Mouse (Mus musculus): ENCODE data around the gene Vax2. TPM values are rescaled to one million over a fixed set of nuclear protein-coding genes. Genes with fewer than 3 reads are reported as not detected.

Vax2 gene
- polyA plus RNA-seq, 1 experiment from 2014 or later, result not detected

- Histone ChIP-seq H3K27ac (ENCODE audit: low read length) (no peak overlapping the region), H3K9ac (replicated peaks; ENCODE audit: low read depth, low read length) (no peak overlapping the region), H3K4me3 (ENCODE audit: low read depth, low read length) (no peak overlapping the region), H3K27me3 (ENCODE audit: control insufficient read depth, insufficient read depth, low read length) (peaks cover 66% of the 10 kb centered on the region), H3K9me3 (ENCODE audit: control insufficient read depth, low read depth, low read length) (no peaks in the 10 kb centered on the region), H3K4me1 (ENCODE audit: control insufficient read depth, insufficient read depth, low read length) (no peaks in the 10 kb centered on the region), H3K36me3 (ENCODE audit: control insufficient read depth, insufficient read depth, low read length) (no peaks in the 10 kb centered on the region), H3K4me2 (replicated peaks; ENCODE audit: low read depth, low read length) (no peak overlapping the region)
- 9% methylated on average over 1 of the region's 1 CpGs for WGBS
- ATAC-seq (ENCODE audit: insufficient number of reproducible peaks, insufficient read depth, low FRiP score, low read depth), result no peak
These were observed 6.8 kb upstream of the Vax2 start for GRCm38 (mm10) chr6:83704294-83704693.

- H3K27me3 ChIP-seq (ENCODE audit: control insufficient read depth, insufficient read depth, low read length), result peaks cover 66% of the 10 kb centered on the region
- H3K9me3 ChIP-seq (ENCODE audit: control insufficient read depth, low read depth, low read length), result no peaks in the 10 kb centered on the region
- no peaks in the 10 kb centered on the region for H3K4me1 ChIP-seq (ENCODE audit: control insufficient read depth, insufficient read depth, low read length)
- no peak overlapping the region for H3K4me3 ChIP-seq (ENCODE audit: low read depth, low read length)
- no peak for ATAC-seq (ENCODE audit: insufficient number of reproducible peaks, insufficient read depth, low FRiP score, low read depth)
- 24% methylated on average over 5 of the region's 5 CpGs for WGBS
- H3K27ac ChIP-seq (ENCODE audit: low read length), result no peak overlapping the region
- H3K9ac ChIP-seq (replicated peaks; ENCODE audit: low read depth, low read length), result no peak overlapping the region
- H3K4me2 ChIP-seq (replicated peaks; ENCODE audit: low read depth, low read length), result no peak overlapping the region
- no peaks in the 10 kb centered on the region for H3K36me3 ChIP-seq (ENCODE audit: control insufficient read depth, insufficient read depth, low read length)
These were observed 6.4 kb upstream of the Vax2 start for GRCm38 (mm10) chr6:83704701-83705100.

GRCm38 (mm10) chr6:83707738-83708510 is 3.1 kb upstream of the Vax2 start:
- WGBS, result 8% methylated on average over 6 of the region's 6 CpGs
- no peaks in the 10 kb centered on the region for H3K36me3 ChIP-seq (ENCODE audit: control insufficient read depth, insufficient read depth, low read length)
- no peak overlapping the region for H3K4me3 ChIP-seq (ENCODE audit: low read depth, low read length)
- no peak for ATAC-seq (ENCODE audit: insufficient number of reproducible peaks, insufficient read depth, low FRiP score, low read depth)
- H3K9ac ChIP-seq (replicated peaks; ENCODE audit: low read depth, low read length), result no peak overlapping the region
- H3K9me3 ChIP-seq (ENCODE audit: control insufficient read depth, low read depth, low read length), result no peaks in the 10 kb centered on the region
- H3K27ac ChIP-seq (ENCODE audit: low read length), result no peak overlapping the region
- H3K4me2 ChIP-seq (replicated peaks; ENCODE audit: low read depth, low read length), result no peak overlapping the region
- H3K4me1 ChIP-seq (ENCODE audit: control insufficient read depth, insufficient read depth, low read length), result peaks cover 5% of the 10 kb centered on the region; the same call in 1 of the 2 replicates
- peaks cover 87% of the 10 kb centered on the region for H3K27me3 ChIP-seq (ENCODE audit: control insufficient read depth, insufficient read depth, low read length)

GRCm38 (mm10) chr6:83710361-83711066 is 550 bp upstream of the Vax2 start:
- 0% methylated on average over 32 of the region's 32 CpGs for WGBS
- ATAC-seq (ENCODE audit: insufficient number of reproducible peaks, insufficient read depth, low FRiP score, low read depth), result peak; percentile 74; the same call in 1 of the 2 replicates
- Histone ChIP-seq H3K9ac (replicated peaks; ENCODE audit: low read depth, low read length) (no peak overlapping the region), H3K36me3 (ENCODE audit: control insufficient read depth, insufficient read depth, low read length) (no peaks in the 10 kb centered on the region), H3K9me3 (ENCODE audit: control insufficient read depth, low read depth, low read length) (no peaks in the 10 kb centered on the region), H3K4me1 (ENCODE audit: control insufficient read depth, insufficient read depth, low read length) (peaks cover 5% of the 10 kb centered on the region; the same call in 1 of the 2 replicates), H3K27me3 (ENCODE audit: control insufficient read depth, insufficient read depth, low read length) (peaks cover 85% of the 10 kb centered on the region), H3K27ac (ENCODE audit: low read length) (no peak overlapping the region), H3K4me2 (replicated peaks; ENCODE audit: low read depth, low read length) (peak overlapping the region; percentile 72), H3K4me3 (ENCODE audit: low read depth, low read length) (peak overlapping the region; percentile 26)

GRCm38 (mm10) chr6:83711725-83712475 is 836 bp downstream of the Vax2 start:
- peaks cover 76% of the 10 kb centered on the region for H3K27me3 ChIP-seq (ENCODE audit: control insufficient read depth, insufficient read depth, low read length)
- H3K4me2 ChIP-seq (replicated peaks; ENCODE audit: low read depth, low read length), result peak overlapping the region; percentile 72; the same call in 1 of the 2 replicates
- H3K27ac ChIP-seq (ENCODE audit: low read length), result no peak overlapping the region
- no peaks in the 10 kb centered on the region for H3K9me3 ChIP-seq (ENCODE audit: control insufficient read depth, low read depth, low read length)
- peak overlapping the region; percentile 26 for H3K4me3 ChIP-seq (ENCODE audit: low read depth, low read length)
- no peak for ATAC-seq (ENCODE audit: insufficient number of reproducible peaks, insufficient read depth, low FRiP score, low read depth)
- WGBS, result under 1% methylated on average over 45 of the region's 45 CpGs
- H3K36me3 ChIP-seq (ENCODE audit: control insufficient read depth, insufficient read depth, low read length), result no peaks in the 10 kb centered on the region
- H3K4me1 ChIP-seq (ENCODE audit: control insufficient read depth, insufficient read depth, low read length), result peaks cover 5% of the 10 kb centered on the region; the same call in 1 of the 2 replicates
- H3K9ac ChIP-seq (replicated peaks; ENCODE audit: low read depth, low read length), result no peak overlapping the region

- H3K4me2 ChIP-seq (replicated peaks; ENCODE audit: low read depth, low read length), result no peak overlapping the region
- H3K4me3 ChIP-seq (ENCODE audit: low read depth, low read length), result no peak overlapping the region
- H3K27ac ChIP-seq (ENCODE audit: low read length), result no peak overlapping the region
- H3K9me3 ChIP-seq (ENCODE audit: control insufficient read depth, low read depth, low read length), result no peaks in the 10 kb centered on the region
- ATAC-seq (ENCODE audit: insufficient number of reproducible peaks, insufficient read depth, low FRiP score, low read depth), result no peak
- no peak overlapping the region for H3K9ac ChIP-seq (replicated peaks; ENCODE audit: low read depth, low read length)
- 3% methylated on average over 12 of the region's 12 CpGs for WGBS
- H3K27me3 ChIP-seq (ENCODE audit: control insufficient read depth, insufficient read depth, low read length), result peaks cover 74% of the 10 kb centered on the region
- H3K36me3 ChIP-seq (ENCODE audit: control insufficient read depth, insufficient read depth, low read length), result no peaks in the 10 kb centered on the region
- peaks cover 5% of the 10 kb centered on the region; the same call in 1 of the 2 replicates for H3K4me1 ChIP-seq (ENCODE audit: control insufficient read depth, insufficient read depth, low read length)
These were observed 2.4 kb downstream of the Vax2 start for GRCm38 (mm10) chr6:83713271-83714136.

GRCm38 (mm10) chr6:83714221-83715123 is 3.4 kb downstream of the Vax2 start:
- Histone ChIP-seq H3K9me3 (ENCODE audit: control insufficient read depth, low read depth, low read length) (no peaks in the 10 kb centered on the region), H3K4me1 (ENCODE audit: control insufficient read depth, insufficient read depth, low read length) (peaks cover 5% of the 10 kb centered on the region; the same call in 1 of the 2 replicates), H3K4me2 (replicated peaks; ENCODE audit: low read depth, low read length) (no peak overlapping the region), H3K27me3 (ENCODE audit: control insufficient read depth, insufficient read depth, low read length) (peaks cover 68% of the 10 kb centered on the region), H3K4me3 (ENCODE audit: low read depth, low read length) (no peak overlapping the region), H3K9ac (replicated peaks; ENCODE audit: low read depth, low read length) (no peak overlapping the region), H3K36me3 (ENCODE audit: control insufficient read depth, insufficient read depth, low read length) (no peaks in the 10 kb centered on the region), H3K27ac (ENCODE audit: low read length) (no peak overlapping the region)
- WGBS, result 2% methylated on average over 34 of the region's 34 CpGs
- ATAC-seq (ENCODE audit: insufficient number of reproducible peaks, insufficient read depth, low FRiP score, low read depth), result no peak
